Mouse (Mus musculus) urinary bladder, postnatal 10 days (tissue): ENCODE results near the gene Cpn2.

Source experiments
- DNase-seq: peaks from one replicate; pipeline ENCODE4 v3.0.0; 2022; ENCODE audit warnings: low spot score

The Cpn2 gene

GRCm38 (mm10) chr16:30267359-30267758 lies at the start of gene Cpn2:
Gene Cpn2 (minus strand): TSS chr16:30267499.
- DNase-seq: no peak

GRCm38 (mm10) chr16:30314236-30314635 lies 46.9 kb upstream of the Cpn2 start:
- DNase-seq: no peak

- no peak for DNase-seq
Observed at GRCm38 (mm10) chr16:30310647-30311046, 43.3 kb upstream of the Cpn2 start, which contains the start of gene Gp5. Gene Gp5 (minus strand): TSS chr16:30310779.

- DNase-seq: no peak
Observed at GRCm38 (mm10) chr16:30310171-30310515, 42.8 kb upstream of the Cpn2 start.

GRCm38 (mm10) chr16:30309395-30310170 lies 42.3 kb upstream of the Cpn2 start:
- DNase-seq: no peak

GRCm38 (mm10) chr16:30308616-30309394 lies 41.5 kb upstream of the Cpn2 start:
- no peak for DNase-seq

GRCm38 (mm10) chr16:30307961-30308615 lies 40.8 kb upstream of the Cpn2 start:
- DNase-seq: no peak

GRCm38 (mm10) chr16:30307306-30307705 lies 40.0 kb upstream of the Cpn2 start:
- no peak for DNase-seq

GRCm38 (mm10) chr16:30306102-30306501 lies 38.8 kb upstream of the Cpn2 start:
- no peak for DNase-seq

- no peak for DNase-seq
Observed at GRCm38 (mm10) chr16:30304236-30304635, 36.9 kb upstream of the Cpn2 start.

- DNase-seq: no peak
Observed at GRCm38 (mm10) chr16:30303411-30303810, 36.1 kb upstream of the Cpn2 start.

- DNase-seq: no peak
Observed at GRCm38 (mm10) chr16:30302686-30303085, 35.4 kb upstream of the Cpn2 start.

- no peak for DNase-seq
Observed at GRCm38 (mm10) chr16:30299711-30300277, 32.5 kb upstream of the Cpn2 start.

GRCm38 (mm10) chr16:30297450-30297849 lies 30.2 kb upstream of the Cpn2 start:
- DNase-seq: no peak

GRCm38 (mm10) chr16:30296601-30297275 lies 29.4 kb upstream of the Cpn2 start:
- DNase-seq: no peak

GRCm38 (mm10) chr16:30295106-30295505 lies 27.8 kb upstream of the Cpn2 start:
- DNase-seq: no peak

GRCm38 (mm10) chr16:30290436-30290835 lies 23.1 kb upstream of the Cpn2 start:
- DNase-seq: no peak

GRCm38 (mm10) chr16:30285701-30286100 lies 18.4 kb upstream of the Cpn2 start:
- no peak for DNase-seq

- DNase-seq: no peak
Observed at GRCm38 (mm10) chr16:30283743-30284337, 16.5 kb upstream of the Cpn2 start.

GRCm38 (mm10) chr16:30282844-30283495 lies 15.7 kb upstream of the Cpn2 start, which contains the start of gene Lrrc15:
Gene Lrrc15 (minus strand): TSS chr16:30283256.
- DNase-seq: no peak
